Mouse (Mus musculus) MEL (cell line): ENCODE measurements around the gene Cep152. TPM values are rescaled to one million over a fixed set of nuclear protein-coding genes. Genes with fewer than 3 reads are reported as not detected.

Experiments used
- DNase-seq: peaks from one replicate; pipeline ENCODE4 v3.0.0; 2011; ENCODE audit warnings: low read depth, low spot score
- H3K27ac ChIP-seq: 2 replicates; pipeline ENCODE4 v1.5.1; 2012; ENCODE audit warnings: low read depth, mild to moderate bottlenecking, control low read depth, low read length, moderate library complexity; ENCODE audit not compliant: control insufficient read depth
- H3K27me3 ChIP-seq, 2 experiments: fragments of 150-350 bp in 1 of 2; sonication (generic) in 1 of 2; 2 replicates each; pipeline ENCODE4 v1.6.1; 2012; ENCODE audit warnings: low read length in 2 of 2, mild to moderate bottlenecking in 2 of 2, improper control_type of control experiment in 1 of 2, moderate library complexity in 1 of 2; ENCODE audit not compliant: insufficient read depth in 2 of 2, control insufficient read depth in 1 of 2
- H3K36me3 ChIP-seq, 2 experiments: 2 replicates each; pipeline ENCODE4 v1.6.1; 2012 to 2014; ENCODE audit warnings: low read length in 2 of 2, improper control_type of control experiment in 1 of 2, inconsistent platforms in 1 of 2, mild to moderate bottlenecking in 1 of 2; ENCODE audit not compliant: insufficient read depth in 2 of 2, control insufficient read depth in 1 of 2
- H3K4me1 ChIP-seq, 2 experiments: fragments of 150-350 bp in 1 of 2; sonication (generic) in 1 of 2; 2 replicates each; pipeline ENCODE4 v1.6.1; 2012; ENCODE audit warnings: low read length in 2 of 2, improper control_type of control experiment in 1 of 2, mild to moderate bottlenecking in 1 of 2; ENCODE audit not compliant: insufficient read depth in 2 of 2, control insufficient read depth in 1 of 2
- H3K4me3 ChIP-seq, 2 experiments: fragments of 150-350 bp in 1 of 2; sonication (generic) in 1 of 2; 2 replicates each; pipeline ENCODE4 v1.5.1; 2012; ENCODE audit warnings: low read depth in 2 of 2, low read length in 2 of 2, mild to moderate bottlenecking in 2 of 2, moderate library complexity in 2 of 2, control low read depth in 1 of 2, improper control_type of control experiment in 1 of 2; ENCODE audit not compliant: control insufficient read depth in 1 of 2, insufficient read depth in 1 of 2
- H3K79me2 ChIP-seq: 2 replicates; pipeline ENCODE4 v1.6.1; 2012; ENCODE audit warnings: mild to moderate bottlenecking, low read length, moderate library complexity; ENCODE audit not compliant: control insufficient read depth, poor library complexity, insufficient read depth
- H3K9ac ChIP-seq: 2 replicates; pipeline ENCODE4 v1.6.1; 2012; ENCODE audit warnings: low read depth, mild to moderate bottlenecking, control low read depth, low read length, moderate library complexity; ENCODE audit not compliant: control insufficient read depth, poor library complexity, severe bottlenecking
- H3K9me3 ChIP-seq: fragments of 150-350 bp; sonication (generic); replicated peaks from 2 replicates; pipeline ENCODE4 v1.6.1; 2012; ENCODE audit warnings: mild to moderate bottlenecking, low read length, improper control_type of control experiment, moderate library complexity; ENCODE audit not compliant: insufficient read depth
- BHLHE40 ChIP-seq: IDR thresholded peaks from 2 replicates; pipeline ENCODE4 v1.6.1; 2012; ENCODE audit warnings: low read depth, mild to moderate bottlenecking, inconsistent platforms, low read length, improper control_type of control experiment, borderline replicate concordance
- CHD1 ChIP-seq: IDR thresholded peaks from 2 replicates; pipeline ENCODE4 v1.6.1; 2012; ENCODE audit warnings: low read depth, mild to moderate bottlenecking, inconsistent platforms, low read length, improper control_type of control experiment
- CTCF ChIP-seq, 3 experiments: IDR thresholded peaks in 2 of 3; conservative IDR thresholded peaks in 1 of 3; 2 replicates each; pipeline ENCODE4 v1.5.1; 2011 to 2012; ENCODE audit warnings: low read length in 3 of 3, low read depth in 2 of 3, mild to moderate bottlenecking in 2 of 3, improper control_type of control experiment in 1 of 3, inconsistent platforms in 1 of 3, mixed read lengths in 1 of 3, moderate library complexity in 1 of 3; ENCODE audit not compliant: control insufficient read depth in 1 of 3, insufficient read depth in 1 of 3, poor library complexity in 1 of 3, severe bottlenecking in 1 of 3
- EP300 ChIP-seq, 2 experiments: IDR thresholded peaks; 2 replicates each; pipeline ENCODE4 v1.6.1; 2011; ENCODE audit warnings: improper control_type of control experiment in 2 of 2, low read length in 2 of 2, low read depth in 1 of 2, mild to moderate bottlenecking in 1 of 2
- ETS1 ChIP-seq: IDR thresholded peaks from 2 replicates; pipeline ENCODE4 v1.6.1; 2012; ENCODE audit warnings: low read depth, mild to moderate bottlenecking, inconsistent platforms, low read length, improper control_type of control experiment, moderate library complexity
- GATA1 ChIP-seq: IDR thresholded peaks from 2 replicates; pipeline ENCODE4 v1.6.1; 2011; ENCODE audit warnings: low read depth, low read length, improper control_type of control experiment
- JUND ChIP-seq: IDR thresholded peaks from 2 replicates; pipeline ENCODE4 v1.6.1; 2011; ENCODE audit warnings: low read depth, mild to moderate bottlenecking, improper control_type of control experiment, low read length
- KAT2A ChIP-seq: conservative IDR thresholded peaks from 2 replicates; pipeline ENCODE4 v1.6.1; 2012; ENCODE audit warnings: low read depth, low read length, improper control_type of control experiment, inconsistent platforms
- MAFK ChIP-seq: IDR thresholded peaks from 2 replicates; pipeline ENCODE4 v1.6.1; 2011; ENCODE audit warnings: low read depth, mild to moderate bottlenecking, low read length, improper control_type of control experiment, borderline replicate concordance
- MAX ChIP-seq: IDR thresholded peaks from 2 replicates; pipeline ENCODE4 v1.6.1; 2011; ENCODE audit warnings: low read length, improper control_type of control experiment
- MEF2A ChIP-seq: IDR thresholded peaks from 2 replicates; pipeline ENCODE4 v1.6.1; 2014; ENCODE audit warnings: low read depth, mild to moderate bottlenecking, inconsistent platforms, low read length, improper control_type of control experiment; ENCODE audit not compliant: poor library complexity, insufficient replicate concordance, severe bottlenecking; ENCODE audit errors: extremely low read depth
- MYB ChIP-seq: IDR thresholded peaks from 2 replicates; pipeline ENCODE4 v1.6.1; 2011; ENCODE audit warnings: mild to moderate bottlenecking, low read depth, low read length, improper control_type of control experiment
- MYC ChIP-seq: IDR thresholded peaks from 2 replicates; pipeline ENCODE4 v1.6.1; 2011; ENCODE audit warnings: low read depth, mild to moderate bottlenecking, low read length, improper control_type of control experiment, moderate library complexity
- NELFE ChIP-seq: IDR thresholded peaks from 2 replicates; pipeline ENCODE4 v1.6.1; 2011; ENCODE audit warnings: low read depth, low read length, improper control_type of control experiment
- POLR2A ChIP-seq, 2 experiments: IDR thresholded peaks; 2 replicates each; pipeline ENCODE4 v1.6.1; 2011 to 2012; ENCODE audit warnings: low read length in 2 of 2, mild to moderate bottlenecking in 2 of 2, control low read depth in 1 of 2, improper control_type of control experiment in 1 of 2, low read depth in 1 of 2, moderate library complexity in 1 of 2; ENCODE audit not compliant: control insufficient read depth in 1 of 2, insufficient read depth in 1 of 2, poor library complexity in 1 of 2
- RAD21 ChIP-seq: IDR thresholded peaks from 2 replicates; pipeline ENCODE4 v1.6.1; 2011; ENCODE audit warnings: mild to moderate bottlenecking, low read depth, low read length, improper control_type of control experiment
- RCOR1 ChIP-seq: IDR thresholded peaks from 2 replicates; pipeline ENCODE4 v1.6.1; 2012; ENCODE audit warnings: low read depth, mild to moderate bottlenecking, inconsistent platforms, low read length, improper control_type of control experiment
- SIN3A ChIP-seq: IDR thresholded peaks from 2 replicates; pipeline ENCODE4 v1.6.1; 2012; ENCODE audit warnings: low read length, improper control_type of control experiment, inconsistent platforms
- SMC3 ChIP-seq: IDR thresholded peaks from 2 replicates; pipeline ENCODE4 v1.6.1; 2011; ENCODE audit warnings: low read depth, low read length, improper control_type of control experiment
- TBP ChIP-seq: IDR thresholded peaks from 2 replicates; pipeline ENCODE4 v1.8.0; 2011; ENCODE audit warnings: low read depth, low read length, improper control_type of control experiment
- TCF12 ChIP-seq: IDR thresholded peaks from 2 replicates; pipeline ENCODE4 v1.6.1; 2014; ENCODE audit warnings: low read depth, mild to moderate bottlenecking, inconsistent platforms, low read length, improper control_type of control experiment, moderate library complexity
- ZKSCAN1 ChIP-seq: IDR thresholded peaks from 2 replicates; pipeline ENCODE4 v1.6.1; 2012; ENCODE audit warnings: low read depth, mild to moderate bottlenecking, inconsistent platforms, low read length, improper control_type of control experiment, moderate library complexity
- ZNF384 ChIP-seq: IDR thresholded peaks from 2 replicates; pipeline ENCODE4 v1.6.1; 2012; ENCODE audit warnings: low read depth, mild to moderate bottlenecking, inconsistent platforms, low read length, improper control_type of control experiment
- polyA plus RNA-seq, 2 experiments: library from polyadenylated mRNA; stranded (reverse) in 1 of 2; unstranded in 1 of 2; fragments of >175 nt in 1 of 2; fragments of >200 nt in 1 of 2; gene quantifications; 2 replicates each; pipeline versions ENCODE4 v1.2.1 to v1.2.4; 2012; ENCODE audit warnings: low replicate concordance in 2 of 2, low read depth in 1 of 2; ENCODE audit not compliant: insufficient read length in 2 of 2, insufficient read depth in 1 of 2, missing spikeins in 1 of 2
- total RNA-seq: library from RNA; depleted of rRNA; stranded (reverse); fragments of 300-350 nt; gene quantifications from 2 replicates; pipeline ENCODE4 v1.2.3, GENCODE M21; 2012

Cep152 gene
- total and polyA plus RNA-seq, 3 experiments = 13.9 to 14.1 TPM; not detected in 1

- Histone ChIP-seq H3K9ac (no peak overlapping the region), H3K27ac (no peak overlapping the region), H3K27me3 (no peaks in the 10 kb centered on the region), H3K79me2 (no peaks in the 10 kb centered on the region), H3K4me1 (peaks cover 11 to 29% of the 10 kb centered on the region in 2 experiments), H3K4me3 (no peak overlapping the region), H3K9me3 (no peaks in the 10 kb centered on the region), H3K36me3 (peaks cover 0 to 16% of the 10 kb centered on the region in 2 experiments; a peak in 2 of 4 replicates)
- TF ChIP-seq MYB (no peak), SMC3 (no peak), KAT2A (no peak), CTCF (IDR thresholded peaks at IDR 0.05 in 2 of 3, conservative IDR thresholded peaks at IDR 0.05 in 1 of 3; ENCODE audit: control insufficient read depth in 1 of 3, insufficient read depth in 1 of 3, low read depth in 2 of 3, low read length in 3 of 3, poor library complexity in 1 of 3, severe bottlenecking in 1 of 3) (no peak), MAX (no peak), RCOR1 (no peak), POLR2A (IDR thresholded peaks at IDR 0.05; ENCODE audit: control insufficient read depth in 1 of 2, insufficient read depth in 1 of 2, low read depth in 1 of 2, low read length in 2 of 2, poor library complexity in 1 of 2) (no peak), MYC (no peak), EP300 (IDR thresholded peaks at IDR 0.05; ENCODE audit: low read depth in 1 of 2, low read length in 2 of 2) (no peak), ETS1 (no peak), TBP (no peak), TCF12 (no peak), GATA1 (no peak), MAFK (no peak), NELFE (no peak), BHLHE40 (no peak)
- DNase-seq = no peak
Measured at GRCm38 (mm10) chr2:125661156-125661555, 36.2 kb upstream of the Cep152 start.

DNA sequence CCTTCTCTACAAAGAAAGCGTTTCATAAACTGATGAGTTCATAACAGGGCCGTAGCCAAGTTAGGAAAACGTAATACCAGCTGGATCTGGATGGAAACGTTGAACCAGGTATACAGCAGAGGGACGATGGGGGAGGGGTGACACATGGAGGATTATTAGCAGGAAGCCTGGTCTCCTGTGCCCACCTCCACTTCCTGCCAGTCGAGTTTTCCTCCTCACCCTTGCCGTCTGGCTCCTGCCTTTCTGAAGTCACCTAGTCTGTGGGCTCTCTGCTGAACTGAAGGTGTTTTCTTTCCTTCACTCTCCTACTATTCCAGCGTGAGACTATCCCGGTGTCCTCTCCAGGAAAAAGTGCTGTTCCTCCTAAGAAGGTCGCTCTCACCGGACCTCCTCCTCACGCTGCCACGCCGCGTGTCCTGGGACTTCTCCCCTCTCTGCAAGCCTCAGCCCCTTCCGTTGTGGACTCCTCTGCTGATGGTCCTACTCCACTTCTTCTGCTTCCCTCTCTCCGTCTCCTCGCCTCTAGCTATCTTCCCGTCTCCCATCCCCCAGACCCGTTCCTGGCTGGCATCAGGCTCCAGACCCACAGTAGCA, 35.7 kb upstream of the Cep152 start:
- Histone ChIP-seq H3K9ac (no peak overlapping the region), H3K79me2 (no peaks in the 10 kb centered on the region)
- DNase-seq = no peak

More for the DNA sequence above, 35.7 kb upstream of the Cep152 start:
- H3K4me3 ChIP-seq = no peak overlapping the region
- no peaks in the 10 kb centered on the region for H3K27me3 ChIP-seq
- no peaks in the 10 kb centered on the region for H3K9me3 ChIP-seq
- peaks cover 0 to 11% of the 10 kb centered on the region in 2 experiments; a peak in 2 of 4 replicates for H3K36me3 ChIP-seq
- H3K4me1 ChIP-seq = peaks cover 6 to 25% of the 10 kb centered on the region in 2 experiments
- no peak overlapping the region for H3K27ac ChIP-seq
- no peak for TF ChIP-seq ZKSCAN1
- TF ChIP-seq RAD21 = no peak
- TF ChIP-seq CHD1 = no peak
- no peak for TF ChIP-seq ETS1
- no peak for TF ChIP-seq POLR2A (IDR thresholded peaks at IDR 0.05; ENCODE audit: control insufficient read depth in 1 of 2, insufficient read depth in 1 of 2, low read depth in 1 of 2, low read length in 2 of 2, poor library complexity in 1 of 2)
- TF ChIP-seq NELFE = no peak
- no peak for TF ChIP-seq EP300 (IDR thresholded peaks at IDR 0.05; ENCODE audit: low read depth in 1 of 2, low read length in 2 of 2)
- no peak for TF ChIP-seq BHLHE40
- no peak for TF ChIP-seq CTCF (IDR thresholded peaks at IDR 0.05 in 2 of 3, conservative IDR thresholded peaks at IDR 0.05 in 1 of 3; ENCODE audit: control insufficient read depth in 1 of 3, insufficient read depth in 1 of 3, low read depth in 2 of 3, low read length in 3 of 3, poor library complexity in 1 of 3, severe bottlenecking in 1 of 3)
- no peak for TF ChIP-seq MEF2A
- TF ChIP-seq SIN3A = no peak
- no peak for TF ChIP-seq MYB
- TF ChIP-seq JUND = no peak
- no peak for TF ChIP-seq GATA1
- no peak for TF ChIP-seq ZNF384
- TF ChIP-seq, all 39 proteins: peak for 0
